Mouse (Mus musculus) forebrain, embryonic 12.5 days (tissue): Measurements from ENCODE around the gene Klc1. TPM values are rescaled to one million over a fixed set of nuclear protein-coding genes. Genes with fewer than 3 reads are reported as not detected.
"Not testable (repeated sequence)": the region's sequence is repeated elsewhere in the genome, so short reads cannot be mapped to it uniquely, and the experiment has no call there.

Source experiments
- ATAC-seq: fragments of 200-750 bp; cut with Nextera tagmentation; 2 replicates; pipeline ENCODE4 v1.8.0; 2017; ENCODE audit warnings: moderate TSS enrichment; ENCODE audit not compliant: low FRiP score
- H3K27ac ChIP-seq: fragments of 300-500 bp; sonication (generic); 2 replicates; pipeline ENCODE4 v1.5.1; 2016; ENCODE audit warnings: mild to moderate bottlenecking
- H3K27me3 ChIP-seq: fragments of 300-500 bp; sonication (generic); 2 replicates; pipeline ENCODE4 v1.6.1; 2016; ENCODE audit warnings: mild to moderate bottlenecking
- H3K36me3 ChIP-seq: fragments of 300-500 bp; sonication (generic); replicated peaks from 2 replicates; pipeline ENCODE4 v1.6.1; 2016; ENCODE audit warnings: mild to moderate bottlenecking
- H3K4me1 ChIP-seq: fragments of 300-500 bp; sonication (generic); 2 replicates; pipeline ENCODE4 v1.6.1; 2016
- H3K4me2 ChIP-seq: fragments of 300-500 bp; sonication (generic); 2 replicates; pipeline ENCODE4 v1.6.1; 2016; ENCODE audit warnings: mild to moderate bottlenecking, moderate library complexity
- H3K4me3 ChIP-seq: fragments of 300-500 bp; sonication (generic); replicated peaks from 2 replicates; pipeline ENCODE4 v1.5.1; 2016; ENCODE audit warnings: mild to moderate bottlenecking
- H3K9ac ChIP-seq: fragments of 300-500 bp; sonication (generic); 2 replicates; pipeline ENCODE4 v1.6.1; 2016; ENCODE audit warnings: mild to moderate bottlenecking
- H3K9me3 ChIP-seq: fragments of 300-500 bp; sonication (generic); 2 replicates; pipeline ENCODE4 v1.6.1; 2016
- WGBS: fragments of 180-500 bp; shearing (Covaris S2); methylation state at CpG from one replicate; pipeline ENCODE4 v1.1.7; 2016; 5-methylcytosine and 5-hydroxymethylcytosine counted together
- polyA plus RNA-seq: library from polyadenylated mRNA; unstranded; fragments of >200 nt; fragmentation: Nextera tagmentation; extraction: Ambion mirVana; gene quantifications from 2 replicates; pipeline ENCODE4 v1.2.1, GENCODE M21; 2016

Gene Klc1
- polyA plus RNA-seq, 1 experiment from 2014 or later = 307 TPM

GRCm38 (mm10) chr12:111726122-111726463, 32.6 kb upstream of the Klc1 start:
- H3K9ac ChIP-seq = no peak overlapping the region; the same call in 1 of the 2 replicates

GRCm38 (mm10) chr12:111727956-111728355, 30.7 kb upstream of the Klc1 start:
- H3K4me1 ChIP-seq = peaks cover 20% of the 10 kb centered on the region
- peaks cover 4% of the 10 kb centered on the region; the same call in 1 of the 2 replicates for H3K27me3 ChIP-seq
- no peaks in the 10 kb centered on the region for H3K9me3 ChIP-seq
- no peak for ATAC-seq
- H3K36me3 ChIP-seq = peaks cover 42% of the 10 kb centered on the region
- no peak overlapping the region for H3K4me3 ChIP-seq
- H3K27ac ChIP-seq = no peak overlapping the region
- no peak overlapping the region for H3K4me2 ChIP-seq
- WGBS = 91% methylated on average over 1 of the region's 1 CpGs
- no peak overlapping the region for H3K9ac ChIP-seq

More at GRCm38 (mm10) chr12:111726122-111726463, 32.6 kb upstream of the Klc1 start:
- no peaks in the 10 kb centered on the region for H3K27me3 ChIP-seq
- H3K4me2 ChIP-seq = no peak overlapping the region
- H3K27ac ChIP-seq = 0 out of 2 replicates have a peak overlapping the region, but pooled peaks have one; percentile 9
- no peak for ATAC-seq
- no peak overlapping the region for H3K4me3 ChIP-seq
- 80% methylated on average over 4 of the region's 4 CpGs for WGBS
- peaks cover 10% of the 10 kb centered on the region for H3K4me1 ChIP-seq
- peaks cover 38% of the 10 kb centered on the region for H3K36me3 ChIP-seq
- no peaks in the 10 kb centered on the region for H3K9me3 ChIP-seq

DNA sequence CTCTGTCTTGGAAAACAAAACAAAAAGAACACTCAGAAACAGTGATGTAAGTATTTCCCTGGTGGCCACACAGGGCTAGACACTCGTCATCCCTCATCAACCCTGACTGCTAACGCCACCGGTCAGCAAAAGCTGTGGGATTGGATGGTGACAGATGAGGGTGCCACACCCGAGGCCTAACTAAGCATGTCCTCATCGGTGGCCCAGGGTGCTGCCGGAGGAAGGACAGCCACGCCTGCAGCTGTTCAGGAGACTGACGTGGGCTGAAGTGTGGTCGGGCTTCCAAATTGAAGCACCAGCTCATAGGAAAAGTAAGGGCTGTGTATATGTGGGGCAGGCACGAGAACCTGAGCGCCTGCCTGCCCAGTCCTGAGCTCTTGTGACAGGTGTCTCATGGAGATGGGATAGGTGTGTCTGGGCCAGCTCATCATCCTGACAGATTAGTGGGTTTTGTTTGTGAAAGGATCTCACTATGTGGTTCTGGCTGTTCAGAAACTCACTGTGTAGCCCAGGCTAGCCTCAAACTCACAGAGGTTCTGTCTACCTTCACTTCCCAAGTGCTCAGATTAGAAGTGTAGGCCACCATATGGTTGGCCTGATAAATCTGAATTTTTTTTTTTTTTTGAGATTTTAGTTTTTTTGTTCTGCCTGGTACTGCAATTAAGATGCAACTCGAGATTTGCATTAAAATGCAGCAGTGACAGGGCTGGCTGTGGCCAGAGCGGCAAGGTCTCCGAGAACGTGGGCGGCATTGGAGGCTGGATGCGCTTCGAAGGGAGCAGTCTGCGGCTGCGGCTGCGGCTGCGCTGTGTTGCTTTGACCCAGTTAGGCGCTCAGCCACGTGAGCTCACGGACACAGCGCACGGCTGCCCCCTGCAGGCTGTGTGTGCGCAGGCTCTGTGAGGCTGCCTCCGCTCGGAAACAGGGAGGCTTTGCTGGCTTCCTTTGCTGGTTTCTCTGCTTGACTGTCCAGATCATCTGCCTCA, 26.5 kb upstream of the Klc1 start:
- 34% methylated on average over 30 of the region's 30 CpGs for WGBS
- Histone ChIP-seq H3K27ac (no peak overlapping the region), H3K4me2 (peak overlapping the region; percentile 22; the same call in 1 of the 2 replicates), H3K4me1 (peaks cover 10% of the 10 kb centered on the region), H3K4me3 (no peak overlapping the region), H3K9ac (peak overlapping the region; percentile 38), H3K36me3 (peaks cover 19% of the 10 kb centered on the region), H3K9me3 (no peaks in the 10 kb centered on the region), H3K27me3 (peaks cover 4% of the 10 kb centered on the region; the same call in 1 of the 2 replicates)
- ATAC-seq = peak; percentile 90

DNA sequence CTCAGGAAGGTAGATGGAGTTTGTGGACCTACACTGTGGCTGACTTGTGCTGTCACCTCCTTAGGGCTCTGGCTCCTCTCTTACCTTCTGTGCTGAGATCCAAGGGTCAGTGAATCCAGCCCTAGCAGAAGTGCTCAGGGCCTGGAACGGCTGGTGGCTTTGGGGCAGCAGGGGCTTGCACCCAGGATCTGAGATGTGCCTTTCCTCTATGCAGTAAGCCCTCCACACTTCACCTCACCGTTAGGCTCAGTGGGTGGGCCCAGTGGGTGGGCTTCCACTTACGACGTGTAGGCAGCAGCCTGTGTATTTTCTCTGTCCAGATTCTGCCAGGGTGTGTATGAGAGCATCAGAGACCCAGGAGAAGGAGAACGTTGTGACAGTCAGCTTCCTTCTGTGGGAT, 25.7 kb upstream of the Klc1 start:
- Histone ChIP-seq H3K4me1 (peaks cover 10% of the 10 kb centered on the region), H3K36me3 (peaks cover 19% of the 10 kb centered on the region), H3K9ac (peak overlapping the region; percentile 38), H3K27me3 (peaks cover 4% of the 10 kb centered on the region; the same call in 1 of the 2 replicates), H3K27ac (no peak overlapping the region), H3K4me2 (no peak overlapping the region), H3K4me3 (no peak overlapping the region), H3K9me3 (no peaks in the 10 kb centered on the region)
- no peak for ATAC-seq
- 63% methylated on average over 5 of the region's 5 CpGs for WGBS

DNA sequence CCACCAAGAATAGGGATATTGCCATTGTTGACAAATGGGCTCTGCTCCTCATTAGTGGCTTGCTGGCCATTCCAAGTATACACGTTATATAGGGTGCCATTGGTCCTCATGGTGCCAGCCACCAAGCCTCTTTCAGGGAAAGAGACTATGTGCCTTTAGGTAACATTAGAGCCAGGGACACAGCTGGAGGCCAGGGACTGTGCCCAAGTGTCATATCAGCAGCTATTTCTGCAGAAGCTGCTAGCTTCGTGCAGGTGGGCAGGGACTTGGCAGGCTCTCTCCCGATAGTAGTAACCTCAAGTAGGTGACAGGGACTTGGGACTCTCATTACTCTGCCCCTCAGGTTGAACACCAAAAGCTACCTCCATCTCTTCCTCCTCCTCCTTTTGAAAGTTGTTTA, 23.7 kb upstream of the Klc1 start:
- ATAC-seq = no peak
- peaks cover 4% of the 10 kb centered on the region; the same call in 1 of the 2 replicates for H3K27me3 ChIP-seq
- peaks cover 6% of the 10 kb centered on the region for H3K36me3 ChIP-seq
- H3K9ac ChIP-seq = no peak overlapping the region
- no peak overlapping the region for H3K27ac ChIP-seq
- H3K4me3 ChIP-seq = no peak overlapping the region
- H3K4me2 ChIP-seq = no peak overlapping the region
- WGBS = 94% methylated on average over 3 of the region's 3 CpGs
- H3K9me3 ChIP-seq = no peaks in the 10 kb centered on the region
- peaks cover 10% of the 10 kb centered on the region for H3K4me1 ChIP-seq

GRCm38 (mm10) chr12:111736676-111737075, 22.0 kb upstream of the Klc1 start:
- ATAC-seq, H3K27ac ChIP-seq, H3K4me1 ChIP-seq, H3K9me3 ChIP-seq, H3K4me3 ChIP-seq, H3K4me2 ChIP-seq, H3K9ac ChIP-seq, H3K36me3 ChIP-seq, H3K27me3 ChIP-seq: not testable (repeated sequence)
- WGBS = 92% methylated on average over 8 of the region's 8 CpGs

GRCm38 (mm10) chr12:111737370-111737769, 21.3 kb upstream of the Klc1 start:
- 59% methylated on average over 9 of the region's 9 CpGs for WGBS
- Histone ChIP-seq H3K27me3 (no peaks in the 10 kb centered on the region), H3K4me2 (no peak overlapping the region), H3K4me3 (no peak overlapping the region), H3K9ac (no peak overlapping the region), H3K27ac (no peak overlapping the region), H3K9me3 (no peaks in the 10 kb centered on the region), H3K36me3 (no peaks in the 10 kb centered on the region; the same call in 1 of the 2 replicates), H3K4me1 (peaks cover 5% of the 10 kb centered on the region)
- ATAC-seq = no peak

- WGBS = 9% methylated on average over 3 of the region's 3 CpGs
- Histone ChIP-seq H3K27me3 (no peaks in the 10 kb centered on the region), H3K4me1 (no peaks in the 10 kb centered on the region), H3K4me3 (no peak overlapping the region), H3K36me3 (peaks cover 2% of the 10 kb centered on the region; the same call in 1 of the 2 replicates), H3K9ac (no peak overlapping the region), H3K9me3 (no peaks in the 10 kb centered on the region), H3K27ac (no peak overlapping the region), H3K4me2 (no peak overlapping the region)
- peak; percentile 61; the same call in 1 of the 2 replicates for ATAC-seq
Observed at GRCm38 (mm10) chr12:111738754-111739153, 19.9 kb upstream of the Klc1 start.

- Histone ChIP-seq H3K36me3 (0 out of 2 replicates have a peak, but pooled peaks cover 2% of the 10 kb centered on the region), H3K9ac (no peak overlapping the region), H3K9me3 (no peaks in the 10 kb centered on the region), H3K4me2 (no peak overlapping the region), H3K27me3 (no peaks in the 10 kb centered on the region), H3K27ac (no peak overlapping the region), H3K4me1 (peaks cover 6% of the 10 kb centered on the region), H3K4me3 (no peak overlapping the region)
- ATAC-seq = no peak
- 82% methylated on average over 8 of the region's 8 CpGs for WGBS
Observed at GRCm38 (mm10) chr12:111741338-111741737, 17.3 kb upstream of the Klc1 start.

DNA sequence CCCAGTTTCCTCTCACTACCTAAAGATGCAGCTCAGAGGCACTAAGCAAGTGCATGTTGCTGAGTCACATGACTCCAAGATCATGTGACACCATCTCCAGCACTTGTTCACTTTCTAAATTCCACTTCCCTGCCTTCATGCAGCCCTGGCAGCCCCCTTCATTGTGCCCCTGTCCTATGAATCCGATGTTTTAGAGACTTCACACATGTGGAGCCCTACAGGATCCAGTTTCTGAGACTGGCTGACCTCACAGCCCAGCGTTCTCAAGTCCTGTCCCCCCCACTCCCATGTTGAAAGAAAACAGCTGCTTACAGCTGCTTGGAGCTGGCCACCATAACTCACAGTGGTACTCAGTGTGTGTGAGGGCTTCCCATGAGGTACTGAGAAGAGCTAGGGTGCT, 15.2 kb upstream of the Klc1 start:
- 78% methylated on average over 2 of the region's 2 CpGs for WGBS
- H3K36me3 ChIP-seq = 0 out of 2 replicates have a peak, but pooled peaks cover 2% of the 10 kb centered on the region
- H3K9me3 ChIP-seq = no peaks in the 10 kb centered on the region
- H3K9ac ChIP-seq = no peak overlapping the region
- H3K4me2 ChIP-seq = no peak overlapping the region
- peaks cover 7% of the 10 kb centered on the region for H3K4me1 ChIP-seq
- H3K27ac ChIP-seq = peak overlapping the region; percentile 46; the same call in 1 of the 2 replicates
- H3K27me3 ChIP-seq = no peaks in the 10 kb centered on the region
- H3K4me3 ChIP-seq = no peak overlapping the region
- no peak for ATAC-seq

- Histone ChIP-seq H3K4me3 (no peak overlapping the region), H3K9me3 (no peaks in the 10 kb centered on the region), H3K4me1 (peaks cover 7% of the 10 kb centered on the region), H3K9ac (no peak overlapping the region), H3K27ac (peak overlapping the region; percentile 46; the same call in 1 of the 2 replicates), H3K27me3 (no peaks in the 10 kb centered on the region), H3K4me2 (no peak overlapping the region), H3K36me3 (0 out of 2 replicates have a peak, but pooled peaks cover 2% of the 10 kb centered on the region)
- no peak for ATAC-seq
- WGBS = 82% methylated on average over 11 of the region's 11 CpGs
Observed at GRCm38 (mm10) chr12:111743981-111744423, 14.6 kb upstream of the Klc1 start.

DNA sequence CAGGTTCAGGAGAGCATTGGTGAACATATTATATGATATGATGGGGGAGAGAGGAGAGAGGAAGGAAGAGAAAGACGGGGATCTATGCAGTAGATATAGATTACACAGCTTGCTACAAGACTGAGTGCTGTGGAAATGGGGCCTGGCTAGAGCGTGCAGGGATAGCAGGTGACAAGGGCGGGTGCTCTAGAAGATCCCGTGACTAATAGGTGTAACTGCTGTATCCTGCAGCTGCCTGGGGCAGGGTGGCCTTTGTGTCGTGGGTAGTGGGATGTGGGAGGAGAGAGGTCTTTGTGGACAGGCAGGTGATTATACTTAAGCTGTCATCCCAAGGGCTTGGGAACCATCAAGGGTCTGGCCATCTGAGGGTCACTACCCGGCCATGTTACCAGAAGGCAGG, 13.4 kb upstream of the Klc1 start:
- peaks cover 7% of the 10 kb centered on the region for H3K4me1 ChIP-seq
- no peak for ATAC-seq
- H3K4me3 ChIP-seq = no peak overlapping the region
- H3K9ac ChIP-seq = no peak overlapping the region
- H3K36me3 ChIP-seq = 0 out of 2 replicates have a peak, but pooled peaks cover 2% of the 10 kb centered on the region
- WGBS = 82% methylated on average over 6 of the region's 6 CpGs
- H3K27me3 ChIP-seq = no peaks in the 10 kb centered on the region
- H3K4me2 ChIP-seq = no peak overlapping the region
- no peaks in the 10 kb centered on the region for H3K9me3 ChIP-seq
- no peak overlapping the region for H3K27ac ChIP-seq
